Mouse (Mus musculus) intestine, postnatal 0 days (tissue): ENCODE measurements around the gene Slc44a5. TPM values are rescaled to one million over a fixed set of nuclear protein-coding genes. Genes with fewer than 3 reads are reported as not detected.

Experiments used
- ATAC-seq: fragments of 200-750 bp; cut with Nextera tagmentation; 2 replicates; pipeline ENCODE4 v1.8.0; 2017; ENCODE audit warnings: mild to moderate bottlenecking, moderate TSS enrichment, moderate library complexity
- H3K27ac ChIP-seq: fragments of 300-500 bp; sonication (generic); 2 replicates; pipeline ENCODE4 v1.5.1; 2014; ENCODE audit warnings: mild to moderate bottlenecking, low read depth, low read length, moderate library complexity
- H3K27me3 ChIP-seq: fragments of 300-500 bp; sonication (generic); replicated peaks from 2 replicates; pipeline ENCODE4 v1.6.1; 2014; ENCODE audit warnings: low read length, mixed read lengths; ENCODE audit not compliant: control insufficient read depth, insufficient read depth
- H3K36me3 ChIP-seq: fragments of 300-500 bp; sonication (generic); 2 replicates; pipeline ENCODE4 v1.6.1; 2014; ENCODE audit warnings: mild to moderate bottlenecking, moderate library complexity; ENCODE audit not compliant: control insufficient read depth, insufficient read depth
- H3K4me1 ChIP-seq: fragments of 300-500 bp; sonication (generic); replicated peaks from 2 replicates; pipeline ENCODE4 v1.6.1; 2014; ENCODE audit warnings: antibody characterized with exemption, low read length, mixed read lengths; ENCODE audit not compliant: control insufficient read depth, insufficient read depth
- H3K4me2 ChIP-seq: fragments of 300-500 bp; sonication (generic); replicated peaks from 2 replicates; pipeline ENCODE4 v1.6.1; 2014; ENCODE audit warnings: low read depth, mild to moderate bottlenecking, moderate library complexity
- H3K4me3 ChIP-seq: fragments of 300-500 bp; sonication (generic); 2 replicates; pipeline ENCODE4 v1.5.1; 2014; ENCODE audit warnings: low read depth, low read length
- H3K9ac ChIP-seq: fragments of 300-500 bp; sonication (generic); 2 replicates; pipeline ENCODE4 v1.6.1; 2014; ENCODE audit warnings: mild to moderate bottlenecking, low read depth, low read length
- H3K9me3 ChIP-seq: fragments of 300-500 bp; sonication (generic); 2 replicates; pipeline ENCODE4 v1.6.1; 2016; ENCODE audit warnings: mixed run types; ENCODE audit not compliant: control insufficient read depth
- CTCF ChIP-seq: sonication (generic); IDR thresholded peaks from 2 replicates; pipeline ENCODE4 v1.5.1; 2016; ENCODE audit warnings: low read depth, mild to moderate bottlenecking, control low read depth, antibody characterized with exemption, moderate library complexity
- WGBS: fragments of 180-500 bp; shearing (Covaris S2); extraction: QIAGEN DNeasy Blood & Tissue Kit; methylation state at CpG from one replicate; pipeline ENCODE4 v1.1.7; 2014; 5-methylcytosine and 5-hydroxymethylcytosine counted together
- polyA plus RNA-seq: library from polyadenylated mRNA; unstranded; fragments of >200 nt; fragmentation: Nextera tagmentation; extraction: Ambion mirVana; gene quantifications from 2 replicates; pipeline ENCODE4 v1.2.1, GENCODE M21; 2015

Slc44a5 gene
- polyA plus RNA-seq, 1 experiment from 2014 or later = 0.43 TPM

DNA sequence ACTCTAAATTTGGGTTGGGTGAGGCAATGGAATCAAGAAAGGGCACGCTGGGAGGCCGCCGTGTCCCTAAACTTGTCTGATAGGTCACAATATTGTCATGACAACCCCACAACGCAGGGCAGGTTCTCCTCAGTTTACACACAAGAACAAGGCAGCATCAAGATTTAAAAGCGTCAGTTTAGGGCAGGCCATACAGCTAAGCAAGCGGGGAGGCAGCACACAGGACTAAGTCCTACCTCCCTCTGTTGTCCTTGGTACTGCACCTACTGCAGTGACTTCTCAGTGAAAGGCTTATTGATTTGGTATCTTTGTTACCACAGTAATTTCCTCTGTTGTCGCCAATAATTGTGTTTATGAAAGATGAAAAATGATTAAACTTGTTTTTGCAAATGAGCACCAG, 109.7 kb downstream of the Slc44a5 start:
- no peaks in the 10 kb centered on the region for H3K9me3 ChIP-seq
- H3K27me3 ChIP-seq = no peaks in the 10 kb centered on the region
- no peaks in the 10 kb centered on the region for H3K36me3 ChIP-seq
- H3K4me1 ChIP-seq = no peaks in the 10 kb centered on the region
- 73% methylated on average over 7 of the region's 7 CpGs for WGBS
- TF ChIP-seq CTCF = no peak
- no peak for ATAC-seq
- H3K4me2 ChIP-seq = no peak overlapping the region
- H3K9ac ChIP-seq = no peak overlapping the region
- no peak overlapping the region for H3K4me3 ChIP-seq
- H3K27ac ChIP-seq = no peak overlapping the region

DNA sequence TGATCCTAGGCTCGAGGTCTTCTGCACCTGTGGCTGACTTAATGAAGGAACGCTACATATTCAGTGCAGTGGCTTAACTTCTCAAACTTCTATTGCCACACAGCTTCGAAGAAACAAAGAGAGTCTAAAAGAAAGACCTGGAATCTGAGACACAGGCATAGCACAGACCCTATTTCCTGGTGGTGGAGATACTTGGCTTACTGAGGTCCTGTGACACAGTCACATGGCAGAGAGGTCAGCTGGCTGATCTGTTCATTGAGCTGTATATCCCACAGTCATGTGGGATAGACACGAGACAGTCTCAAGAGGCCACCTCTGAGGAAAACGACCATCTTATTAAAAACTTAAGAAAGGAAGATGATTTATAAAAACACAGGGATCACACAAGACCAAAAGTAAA, 116.8 kb downstream of the Slc44a5 start:
- WGBS = 70% methylated on average over 5 of the region's 5 CpGs
- Histone ChIP-seq H3K36me3 (no peaks in the 10 kb centered on the region), H3K9me3 (no peaks in the 10 kb centered on the region), H3K4me3 (no peak overlapping the region), H3K4me1 (no peaks in the 10 kb centered on the region), H3K27me3 (no peaks in the 10 kb centered on the region), H3K9ac (no peak overlapping the region), H3K4me2 (no peak overlapping the region), H3K27ac (no peak overlapping the region)
- ATAC-seq = no peak
- no peak for TF ChIP-seq CTCF

GRCm38 (mm10) chr3:154091468-154092338, 118.5 kb downstream of the Slc44a5 start:
- H3K4me3 ChIP-seq = no peak overlapping the region
- H3K9me3 ChIP-seq = no peaks in the 10 kb centered on the region
- no peak overlapping the region for H3K9ac ChIP-seq
- no peak overlapping the region for H3K27ac ChIP-seq
- no peak for TF ChIP-seq CTCF
- no peaks in the 10 kb centered on the region for H3K36me3 ChIP-seq
- H3K4me1 ChIP-seq = no peaks in the 10 kb centered on the region
- WGBS = 51% methylated on average over 15 of the region's 15 CpGs
- no peak overlapping the region for H3K4me2 ChIP-seq
- no peak for ATAC-seq
- no peaks in the 10 kb centered on the region for H3K27me3 ChIP-seq

- Histone ChIP-seq H3K9me3 (no peaks in the 10 kb centered on the region), H3K4me1 (no peaks in the 10 kb centered on the region), H3K4me2 (peak overlapping the region; percentile 10; the same call in 1 of the 2 replicates), H3K27ac (no peak overlapping the region), H3K36me3 (no peaks in the 10 kb centered on the region), H3K27me3 (no peaks in the 10 kb centered on the region), H3K4me3 (no peak overlapping the region), H3K9ac (no peak overlapping the region)
- no peak for ATAC-seq
- no peak for TF ChIP-seq CTCF
- WGBS = 32% methylated on average over 7 of the region's 7 CpGs
These were observed 119.2 kb downstream of the Slc44a5 start for GRCm38 (mm10) chr3:154092466-154092865.

- ATAC-seq = no peak
These were observed 120.6 kb downstream of the Slc44a5 start for GRCm38 (mm10) chr3:154093745-154094322.

GRCm38 (mm10) chr3:154101671-154102070, 128.4 kb downstream of the Slc44a5 start:
- Histone ChIP-seq H3K27ac (no peak overlapping the region), H3K27me3 (no peaks in the 10 kb centered on the region), H3K9ac (no peak overlapping the region), H3K9me3 (peaks cover 4% of the 10 kb centered on the region; the same call in 1 of the 2 replicates), H3K4me2 (no peak overlapping the region), H3K36me3 (no peaks in the 10 kb centered on the region), H3K4me1 (no peaks in the 10 kb centered on the region), H3K4me3 (no peak overlapping the region)
- no peak for ATAC-seq
- 85% methylated on average over 9 of the region's 9 CpGs for WGBS
- no peak for TF ChIP-seq CTCF

More at GRCm38 (mm10) chr3:154093745-154094322, 120.6 kb downstream of the Slc44a5 start:
- Histone ChIP-seq H3K4me2 (no peak overlapping the region), H3K27ac (no peak overlapping the region), H3K4me3 (no peak overlapping the region), H3K9ac (no peak overlapping the region), H3K9me3 (peaks cover 4% of the 10 kb centered on the region; the same call in 1 of the 2 replicates), H3K36me3 (no peaks in the 10 kb centered on the region), H3K4me1 (no peaks in the 10 kb centered on the region), H3K27me3 (no peaks in the 10 kb centered on the region)
- no peak for TF ChIP-seq CTCF
- WGBS = 72% methylated on average over 8 of the region's 8 CpGs
